Mouse (Mus musculus): ENCODE data around the gene Osm. TPM values are rescaled to one million over a fixed set of nuclear protein-coding genes. Genes with fewer than 3 reads are reported as not detected.

Gene Osm
- polyA plus RNA-seq, 1 experiment from 2014 or later: not detected

DNA sequence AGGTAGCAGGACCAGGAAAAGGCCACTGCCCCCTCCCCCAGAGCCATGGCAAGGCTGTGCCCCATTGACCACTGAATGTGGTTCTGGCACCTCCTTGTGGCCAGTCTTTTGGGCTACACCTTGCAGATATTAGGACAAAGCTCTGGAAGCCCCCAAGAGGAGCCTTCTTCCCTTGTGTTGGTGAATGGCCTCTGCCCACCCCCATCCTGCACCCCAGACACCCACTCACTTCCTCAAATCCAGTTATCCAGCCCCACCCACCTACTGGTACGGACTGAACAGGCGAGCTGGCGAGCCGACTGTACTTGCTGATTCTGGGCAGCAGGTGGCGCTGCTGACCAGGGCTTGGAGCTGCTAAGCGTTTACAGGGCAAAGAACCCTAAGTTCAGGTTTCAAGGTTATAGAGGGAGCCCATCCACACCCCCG, 22.4 kb downstream of the Osm start:
- ATAC-seq (ENCODE audit: low FRiP score): peak; percentile 61
- no peaks in the 10 kb centered on the region for H3K9me3 ChIP-seq (ENCODE audit: control insufficient read depth, low read length)
- DNase-seq (ENCODE audit: low spot score, missing footprints): peak; percentile 99
- WGBS: 2% methylated on average over 7 of the region's 7 CpGs
- no peak overlapping the region for H3K9ac ChIP-seq (ENCODE audit: low read length)
- H3K4me1 ChIP-seq (ENCODE audit: control insufficient read depth, insufficient read depth, low read length): no peaks in the 10 kb centered on the region
- H3K4me2 ChIP-seq: peak overlapping the region; percentile 23
- no peak overlapping the region for H3K27ac ChIP-seq (ENCODE audit: low read depth, low read length)
- H3K27me3 ChIP-seq (ENCODE audit: control insufficient read depth, insufficient read depth, low read length): no peaks in the 10 kb centered on the region
- no peak overlapping the region for H3K4me3 ChIP-seq (ENCODE audit: low read depth, low read length)
- no peaks in the 10 kb centered on the region for H3K36me3 ChIP-seq (ENCODE audit: control insufficient read depth, insufficient read depth, low read length)

DNA sequence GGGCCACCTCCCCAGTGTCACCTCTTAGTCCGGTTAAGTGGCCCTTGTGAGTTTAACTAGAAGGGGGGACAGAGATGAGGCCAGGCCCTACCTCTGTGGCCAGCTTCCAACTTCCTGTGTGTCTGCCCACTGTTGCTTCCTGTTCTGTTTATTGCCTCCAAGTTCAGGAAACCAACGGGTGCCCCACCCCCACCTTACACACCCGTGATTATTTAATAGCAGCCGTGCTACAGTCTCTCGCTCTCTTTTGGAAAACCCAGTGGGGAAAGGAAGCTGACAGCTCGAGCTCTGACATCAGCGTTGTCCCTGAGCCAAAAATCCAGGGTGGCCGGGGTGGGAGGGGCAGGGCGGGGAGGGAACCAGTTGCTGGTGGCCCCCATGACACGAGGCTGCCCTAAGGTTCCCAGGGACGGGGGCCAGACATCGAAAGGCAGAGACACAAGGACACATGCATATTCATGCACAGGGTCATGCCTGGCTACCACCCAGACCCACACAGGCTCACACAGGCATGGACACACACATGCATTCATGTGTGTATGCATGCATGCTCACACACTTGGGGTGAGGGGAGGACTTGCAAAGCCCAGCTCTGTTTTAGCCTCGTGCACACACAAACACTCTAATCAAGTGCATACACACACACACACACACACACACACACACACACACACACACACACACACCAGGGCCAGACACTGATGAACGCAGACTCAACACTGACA, 24.4 kb downstream of the Osm start:
- no peak for ATAC-seq (ENCODE audit: low FRiP score)
- no peaks in the 10 kb centered on the region for H3K9me3 ChIP-seq (ENCODE audit: control insufficient read depth, low read length)
- H3K27ac ChIP-seq (ENCODE audit: low read depth, low read length): no peak overlapping the region
- WGBS: 68% methylated on average over 14 of the region's 14 CpGs
- no peaks in the 10 kb centered on the region for H3K36me3 ChIP-seq (ENCODE audit: control insufficient read depth, insufficient read depth, low read length)
- peak; percentile 80 for DNase-seq (ENCODE audit: low spot score, missing footprints)
- H3K4me2 ChIP-seq: no peak overlapping the region
- H3K4me3 ChIP-seq (ENCODE audit: low read depth, low read length): no peak overlapping the region
- H3K4me1 ChIP-seq (ENCODE audit: control insufficient read depth, insufficient read depth, low read length): no peaks in the 10 kb centered on the region
- peaks cover 7% of the 10 kb centered on the region for H3K27me3 ChIP-seq (ENCODE audit: control insufficient read depth, insufficient read depth, low read length)
- H3K9ac ChIP-seq (ENCODE audit: low read length): no peak overlapping the region

DNA sequence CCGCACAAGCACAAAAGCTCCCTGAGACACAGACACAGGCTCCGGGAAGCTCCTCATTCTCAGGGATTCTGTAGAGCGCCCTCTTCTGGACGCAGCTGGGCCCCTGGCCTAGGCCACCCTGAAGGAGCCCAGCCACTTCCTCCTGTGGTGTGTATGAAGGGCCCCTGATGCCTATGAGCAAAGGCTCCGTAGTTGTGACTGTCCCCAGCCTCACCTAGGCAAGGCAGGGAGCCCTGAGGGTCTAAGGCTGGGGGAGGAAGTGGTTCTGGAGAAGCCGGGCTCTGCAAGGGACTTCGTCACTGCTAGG, 24.9 kb downstream of the Osm start:
- H3K9ac ChIP-seq (ENCODE audit: low read length): no peak overlapping the region
- ATAC-seq (ENCODE audit: low FRiP score) (0 out of 2 replicates have a peak, but pooled peaks have one; percentile 6), DNase-seq (ENCODE audit: low spot score, missing footprints) (peak; percentile 94)
- H3K9me3 ChIP-seq (ENCODE audit: control insufficient read depth, low read length): no peaks in the 10 kb centered on the region
- no peaks in the 10 kb centered on the region for H3K4me1 ChIP-seq (ENCODE audit: control insufficient read depth, insufficient read depth, low read length)
- no peaks in the 10 kb centered on the region for H3K36me3 ChIP-seq (ENCODE audit: control insufficient read depth, insufficient read depth, low read length)
- 41% methylated on average over 7 of the region's 7 CpGs for WGBS
- no peak overlapping the region for H3K4me3 ChIP-seq (ENCODE audit: low read depth, low read length)
- no peak overlapping the region for H3K27ac ChIP-seq (ENCODE audit: low read depth, low read length)
- no peak overlapping the region for H3K4me2 ChIP-seq
- H3K27me3 ChIP-seq (ENCODE audit: control insufficient read depth, insufficient read depth, low read length): peaks cover 12% of the 10 kb centered on the region

DNA sequence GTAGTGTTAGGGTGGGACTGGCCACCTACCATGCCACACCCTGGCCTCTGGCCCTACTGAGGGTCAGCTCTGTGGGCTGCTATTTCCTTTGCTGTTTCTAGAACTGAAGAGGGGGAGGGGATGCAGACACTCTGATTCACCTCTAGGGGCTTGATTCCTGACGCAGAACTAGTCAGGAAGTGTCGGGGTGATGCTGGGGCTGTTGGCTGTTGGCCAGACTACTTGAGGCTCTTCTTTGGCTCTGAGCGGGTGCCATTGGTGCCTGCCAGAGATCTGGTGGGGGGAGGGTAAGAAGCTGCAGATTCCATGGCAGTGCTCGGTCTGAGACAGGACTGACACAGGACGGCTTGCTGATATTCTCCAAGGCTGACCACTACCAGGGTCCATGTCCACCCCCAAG, 25.7 kb downstream of the Osm start:
- no peak overlapping the region for H3K9ac ChIP-seq (ENCODE audit: low read length)
- H3K36me3 ChIP-seq (ENCODE audit: control insufficient read depth, insufficient read depth, low read length): no peaks in the 10 kb centered on the region
- H3K4me3 ChIP-seq (ENCODE audit: low read depth, low read length): no peak overlapping the region
- ATAC-seq (ENCODE audit: low FRiP score) (no peak), DNase-seq (ENCODE audit: low spot score, missing footprints) (peak; percentile 87)
- H3K4me1 ChIP-seq (ENCODE audit: control insufficient read depth, insufficient read depth, low read length): 0 out of 2 replicates have a peak, but pooled peaks cover 7% of the 10 kb centered on the region
- no peak overlapping the region for H3K27ac ChIP-seq (ENCODE audit: low read depth, low read length)
- H3K27me3 ChIP-seq (ENCODE audit: control insufficient read depth, insufficient read depth, low read length): peaks cover 20% of the 10 kb centered on the region
- no peaks in the 10 kb centered on the region for H3K9me3 ChIP-seq (ENCODE audit: control insufficient read depth, low read length)
- no peak overlapping the region for H3K4me2 ChIP-seq
- WGBS: 45% methylated on average over 5 of the region's 5 CpGs

DNA sequence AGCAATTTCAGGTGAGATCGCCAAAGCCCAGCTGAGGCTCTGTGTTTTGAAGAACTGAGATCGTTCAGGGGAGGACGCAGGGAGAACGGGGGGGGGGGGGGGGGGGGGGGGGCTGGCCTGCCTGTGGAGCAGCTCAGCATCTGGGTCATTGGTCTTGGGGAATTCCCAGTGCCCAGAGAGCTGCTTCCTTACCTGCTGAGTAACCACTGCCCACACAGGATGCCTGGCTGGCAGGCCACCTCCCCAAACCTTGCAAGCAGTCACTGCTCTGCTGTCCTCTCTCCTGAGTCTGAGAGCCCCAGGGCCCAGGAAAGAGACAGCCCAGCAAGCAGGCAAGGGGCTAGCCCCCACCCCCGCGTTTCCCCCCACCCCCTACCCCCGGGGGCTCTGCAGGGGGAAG, 26.6 kb downstream of the Osm start:
- Histone ChIP-seq H3K4me3 (ENCODE audit: low read depth, low read length) (no peak overlapping the region), H3K4me2 (no peak overlapping the region), H3K9me3 (ENCODE audit: control insufficient read depth, low read length) (no peaks in the 10 kb centered on the region), H3K27me3 (ENCODE audit: control insufficient read depth, insufficient read depth, low read length) (peaks cover 29% of the 10 kb centered on the region), H3K9ac (ENCODE audit: low read length) (no peak overlapping the region), H3K36me3 (ENCODE audit: control insufficient read depth, insufficient read depth, low read length) (no peaks in the 10 kb centered on the region), H3K27ac (ENCODE audit: low read depth, low read length) (no peak overlapping the region), H3K4me1 (ENCODE audit: control insufficient read depth, insufficient read depth, low read length) (0 out of 2 replicates have a peak, but pooled peaks cover 8% of the 10 kb centered on the region)
- 28% methylated on average over 6 of the region's 7 CpGs for WGBS
- ATAC-seq (ENCODE audit: low FRiP score) (no peak), DNase-seq (ENCODE audit: low spot score, missing footprints) (peak; percentile 31)

DNA sequence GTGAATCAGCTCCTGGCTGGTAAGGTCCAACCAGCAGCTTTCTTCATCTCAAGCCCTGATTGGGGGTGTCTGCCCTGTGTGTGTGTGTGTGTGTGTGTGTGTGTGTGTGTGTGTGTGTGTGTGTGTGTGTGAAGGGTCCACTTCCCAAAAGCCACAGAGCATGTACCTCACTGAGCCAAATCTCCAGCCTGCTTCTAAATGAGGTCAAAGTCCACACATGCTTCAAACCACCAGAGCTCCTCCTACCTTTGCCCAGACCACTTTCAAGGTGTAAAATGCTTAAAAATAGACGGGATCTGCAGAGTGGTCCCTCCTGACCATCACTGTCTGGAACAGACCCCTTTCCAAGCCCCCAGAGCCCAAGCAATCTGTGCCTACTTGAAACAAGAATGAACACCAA, 27.1 kb downstream of the Osm start:
- DNase-seq (ENCODE audit: low spot score, missing footprints) (peak; percentile 71), ATAC-seq (ENCODE audit: low FRiP score) (no peak)

DNA sequence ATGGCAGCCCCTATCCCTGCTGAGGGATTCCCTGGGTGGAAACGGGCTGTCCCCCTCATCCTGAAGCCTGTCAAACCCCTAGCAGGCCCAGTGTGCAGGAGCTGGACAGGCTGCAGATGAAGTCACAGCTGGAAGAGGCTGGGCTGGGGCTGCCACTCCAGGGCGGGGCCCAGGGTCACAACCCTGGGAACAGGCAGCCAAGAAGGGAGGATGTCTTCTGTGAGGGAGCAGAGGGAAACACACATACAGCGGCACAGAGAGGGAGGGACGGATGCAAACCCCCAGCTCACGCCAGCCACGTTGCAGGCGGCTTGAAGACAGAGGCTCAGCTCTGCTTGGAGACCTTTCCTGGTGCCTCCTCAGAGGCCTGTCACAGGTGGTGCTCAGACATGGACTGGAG, 27.8 kb downstream of the Osm start:
- Histone ChIP-seq H3K9me3 (ENCODE audit: control insufficient read depth, low read length) (no peaks in the 10 kb centered on the region), H3K9ac (ENCODE audit: low read length) (no peak overlapping the region), H3K27ac (ENCODE audit: low read depth, low read length) (no peak overlapping the region), H3K4me2 (no peak overlapping the region), H3K36me3 (ENCODE audit: control insufficient read depth, insufficient read depth, low read length) (no peaks in the 10 kb centered on the region), H3K4me1 (ENCODE audit: control insufficient read depth, insufficient read depth, low read length) (0 out of 2 replicates have a peak, but pooled peaks cover 8% of the 10 kb centered on the region), H3K4me3 (ENCODE audit: low read depth, low read length) (no peak overlapping the region), H3K27me3 (ENCODE audit: control insufficient read depth, insufficient read depth, low read length) (peaks cover 34% of the 10 kb centered on the region)
- WGBS: 70% methylated on average over 6 of the region's 7 CpGs
- ATAC-seq (ENCODE audit: low FRiP score) (no peak), DNase-seq (ENCODE audit: low spot score, missing footprints) (peak; percentile 6)

More for the DNA sequence above, 27.1 kb downstream of the Osm start:
- H3K4me1 ChIP-seq (ENCODE audit: control insufficient read depth, insufficient read depth, low read length): 0 out of 2 replicates have a peak, but pooled peaks cover 8% of the 10 kb centered on the region
- H3K9ac ChIP-seq (ENCODE audit: low read length): no peak overlapping the region
- H3K27me3 ChIP-seq (ENCODE audit: control insufficient read depth, insufficient read depth, low read length): peaks cover 33% of the 10 kb centered on the region
- 32% methylated on average over 1 of the region's 1 CpGs for WGBS
- no peaks in the 10 kb centered on the region for H3K36me3 ChIP-seq (ENCODE audit: control insufficient read depth, insufficient read depth, low read length)
- no peak overlapping the region for H3K4me3 ChIP-seq (ENCODE audit: low read depth, low read length)
- H3K4me2 ChIP-seq: no peak overlapping the region
- H3K9me3 ChIP-seq (ENCODE audit: control insufficient read depth, low read length): no peaks in the 10 kb centered on the region
- no peak overlapping the region for H3K27ac ChIP-seq (ENCODE audit: low read depth, low read length)

DNA sequence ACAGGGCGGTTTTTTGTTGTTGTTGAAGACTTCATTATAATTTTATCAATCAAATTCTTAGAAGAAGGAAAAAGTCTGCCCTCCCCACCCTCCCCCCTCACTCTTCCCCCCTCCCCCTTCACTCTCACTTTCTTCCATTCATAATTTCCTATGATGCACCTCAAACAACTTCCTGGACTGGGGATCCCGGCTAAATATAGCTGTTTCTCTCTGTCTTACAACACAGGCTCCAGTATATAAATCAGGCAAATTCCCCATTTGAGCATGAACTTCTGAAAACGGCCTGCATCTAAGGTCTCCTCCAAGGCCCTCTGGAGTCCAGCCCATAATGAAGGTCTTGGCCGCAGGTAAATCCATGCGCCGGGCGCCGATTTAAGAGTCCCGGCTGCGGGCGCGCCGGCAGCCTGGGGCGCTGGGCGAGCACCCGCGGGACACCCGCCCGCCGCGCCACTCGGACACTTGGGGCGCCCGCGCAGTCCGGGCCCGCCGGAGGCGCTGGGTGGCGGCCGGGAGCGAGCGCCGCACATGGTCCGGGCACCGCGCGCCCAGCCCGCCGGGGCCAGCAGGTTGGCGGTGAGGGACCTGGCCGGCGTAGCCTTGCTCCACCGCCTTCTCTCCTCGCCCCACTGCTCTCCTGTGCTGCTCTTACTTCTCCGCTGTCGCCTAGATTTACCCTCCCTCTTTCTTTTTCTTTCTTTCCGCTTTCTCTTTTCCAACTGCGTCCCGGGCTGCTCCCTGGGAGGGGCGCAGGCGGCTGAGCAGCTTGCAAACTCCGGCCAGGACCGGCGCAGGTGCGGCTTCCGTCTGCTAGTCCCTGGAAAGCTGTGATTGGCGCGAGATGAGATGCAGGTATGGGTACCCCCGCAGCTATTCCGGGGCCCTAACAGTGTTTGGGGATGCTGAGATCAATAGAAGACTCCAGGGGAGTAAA, 30.3 kb downstream of the Osm start:
- H3K4me1 ChIP-seq (ENCODE audit: control insufficient read depth, insufficient read depth, low read length): 0 out of 2 replicates have a peak, but pooled peaks cover 8% of the 10 kb centered on the region
- ATAC-seq (ENCODE audit: low FRiP score) (peak; percentile 61), DNase-seq (ENCODE audit: low spot score, missing footprints) (peak; percentile 91)
- H3K9ac ChIP-seq (ENCODE audit: low read length): peak overlapping the region; percentile 6; the same call in 1 of the 2 replicates
- no peak overlapping the region for H3K27ac ChIP-seq (ENCODE audit: low read depth, low read length)
- H3K36me3 ChIP-seq (ENCODE audit: control insufficient read depth, insufficient read depth, low read length): no peaks in the 10 kb centered on the region
- peaks cover 34% of the 10 kb centered on the region for H3K27me3 ChIP-seq (ENCODE audit: control insufficient read depth, insufficient read depth, low read length)
- peak overlapping the region; percentile 80 for H3K4me2 ChIP-seq
- H3K4me3 ChIP-seq (ENCODE audit: low read depth, low read length): peak overlapping the region; percentile 43
- WGBS: under 1% methylated on average over 60 of the region's 61 CpGs
- no peaks in the 10 kb centered on the region for H3K9me3 ChIP-seq (ENCODE audit: control insufficient read depth, low read length)

DNA sequence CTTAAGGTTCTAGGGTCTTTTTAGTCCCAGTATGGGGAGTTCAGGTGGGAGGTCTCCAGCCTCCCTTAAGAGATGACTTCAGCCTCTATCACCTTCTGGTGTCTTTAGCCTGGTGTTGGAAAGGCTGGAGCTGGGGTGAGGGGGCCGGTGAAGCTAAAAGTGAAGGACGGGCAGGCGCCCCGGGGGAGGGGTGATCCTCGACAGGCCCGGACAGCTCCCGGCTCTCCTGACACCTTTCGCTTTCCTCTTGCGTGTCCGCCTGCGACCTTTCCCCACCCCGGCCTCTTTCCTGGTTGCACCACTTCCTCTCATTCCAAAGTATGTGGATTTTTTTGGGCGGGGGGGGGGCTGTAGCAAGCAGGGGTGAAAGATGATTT, 31.0 kb downstream of the Osm start:
- Histone ChIP-seq H3K9me3 (ENCODE audit: control insufficient read depth, low read length) (no peaks in the 10 kb centered on the region), H3K27ac (ENCODE audit: low read depth, low read length) (no peak overlapping the region), H3K9ac (ENCODE audit: low read length) (no peak overlapping the region), H3K4me1 (ENCODE audit: control insufficient read depth, insufficient read depth, low read length) (0 out of 2 replicates have a peak, but pooled peaks cover 8% of the 10 kb centered on the region), H3K36me3 (ENCODE audit: control insufficient read depth, insufficient read depth, low read length) (no peaks in the 10 kb centered on the region), H3K27me3 (ENCODE audit: control insufficient read depth, insufficient read depth, low read length) (peaks cover 34% of the 10 kb centered on the region), H3K4me2 (peak overlapping the region; percentile 80), H3K4me3 (ENCODE audit: low read depth, low read length) (peak overlapping the region; percentile 43)
- DNase-seq (ENCODE audit: low spot score, missing footprints) (no peak), ATAC-seq (ENCODE audit: low FRiP score) (no peak)
- 4% methylated on average over 13 of the region's 13 CpGs for WGBS
